Mouse (Mus musculus): ENCODE data around the gene Rhoj. TPM values are rescaled to one million over a fixed set of nuclear protein-coding genes. Genes with fewer than 3 reads are reported as not detected.

The Rhoj gene
- polyA plus RNA-seq, 1 experiment = 14.1 TPM

DNA sequence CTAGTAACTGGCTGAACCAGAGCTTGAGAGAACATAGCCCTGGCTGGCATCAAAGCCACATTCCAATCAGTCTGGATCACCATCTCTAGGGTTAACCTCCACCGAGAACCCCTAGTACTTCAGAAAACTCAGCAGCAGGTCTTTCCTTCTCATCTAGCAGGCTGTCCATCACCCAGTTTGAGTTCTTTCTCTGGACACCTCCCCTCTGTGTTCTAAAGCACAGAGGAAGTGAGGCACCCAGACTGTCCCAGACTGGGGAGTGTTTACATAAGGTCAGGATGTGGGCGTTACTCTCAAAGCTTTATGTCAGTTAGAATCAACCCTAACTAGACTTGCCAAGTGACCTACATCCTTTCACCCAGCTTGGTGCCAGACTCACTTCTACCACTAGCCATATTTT is 24.9 kb upstream of the Rhoj start:
- no peak overlapping the region for H3K4me3 ChIP-seq
- no peaks in the 10 kb centered on the region for H3K79me2 ChIP-seq (ENCODE audit: control insufficient read depth, insufficient read depth)
- no peaks in the 10 kb centered on the region for H3K27me3 ChIP-seq (ENCODE audit: control insufficient read depth, insufficient read depth, insufficient read length)
- H3K36me3 ChIP-seq (ENCODE audit: control insufficient read depth, insufficient read depth) = no peaks in the 10 kb centered on the region
- H3ac ChIP-seq (ENCODE audit: control insufficient read depth, insufficient read length) = no peak overlapping the region
- H3K4me2 ChIP-seq (ENCODE audit: low read depth) = peak overlapping the region; percentile 27
- TF ChIP-seq TCF12 (IDR thresholded peaks at IDR 0.05; ENCODE audit: insufficient read depth, poor library complexity, severe bottlenecking) (no peak), REST (IDR thresholded peaks at IDR 0.05; ENCODE audit: insufficient read depth, insufficient read length) (no peak), POLR2A (IDR thresholded peaks at IDR 0.05; ENCODE audit: insufficient read length, low read depth) (no peak), MYOG (IDR thresholded peaks at IDR 0.05; ENCODE audit: control insufficient read depth in 1 of 3, insufficient read depth in 1 of 3, insufficient read length in 2 of 3, low read depth in 2 of 3) (no peak), SRF (IDR thresholded peaks at IDR 0.05; ENCODE audit: control insufficient read depth, insufficient read length, low read depth) (no peak), TCF3 (IDR thresholded peaks at IDR 0.05; ENCODE audit: insufficient read length, low read depth) (no peak), MYOD1 (IDR thresholded peaks at IDR 0.05; ENCODE audit: control insufficient read depth in 1 of 3, insufficient read length in 2 of 3, low read depth in 2 of 3) (no peak), USF1 (IDR thresholded peaks at IDR 0.05; ENCODE audit: low read depth) (no peak), E2F4 (IDR thresholded peaks at IDR 0.05; ENCODE audit: insufficient read depth) (no peak), CEBPB (IDR thresholded peaks at IDR 0.05; ENCODE audit: insufficient read depth, poor library complexity, severe bottlenecking) (no peak), MAX (IDR thresholded peaks at IDR 0.05; ENCODE audit: low read depth) (no peak), POLR2AphosphoS2 (IDR thresholded peaks at IDR 0.05; ENCODE audit: insufficient read length, low read depth) (no peak)

DNA sequence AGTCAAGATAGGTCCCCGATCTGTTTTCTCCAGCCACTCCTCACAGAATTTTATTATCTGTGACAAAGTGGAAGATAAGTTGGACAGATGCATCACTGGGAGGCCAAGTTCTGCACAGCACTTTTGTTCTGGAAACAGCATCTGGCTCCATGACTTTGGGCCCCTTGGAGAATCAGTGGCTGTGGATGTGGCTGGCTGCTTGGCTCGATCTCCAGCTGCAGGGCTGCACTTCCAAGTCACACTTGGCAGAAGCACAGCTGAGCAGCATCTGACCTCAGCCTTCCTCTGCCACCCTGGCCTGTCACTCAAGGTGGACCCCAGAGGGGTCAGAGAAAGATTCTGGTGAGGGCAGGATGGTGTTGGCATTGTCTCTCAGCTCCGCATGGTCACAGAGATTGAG is 22.0 kb upstream of the Rhoj start:
- peak overlapping the region; percentile 30 for H3K4me2 ChIP-seq (ENCODE audit: low read depth)
- no peak overlapping the region for H3ac ChIP-seq (ENCODE audit: control insufficient read depth, insufficient read length)
- H3K36me3 ChIP-seq (ENCODE audit: control insufficient read depth, insufficient read depth) = no peaks in the 10 kb centered on the region
- no peaks in the 10 kb centered on the region for H3K27me3 ChIP-seq (ENCODE audit: control insufficient read depth, insufficient read depth, insufficient read length)
- no peak overlapping the region for H3K4me3 ChIP-seq
- no peaks in the 10 kb centered on the region for H3K79me2 ChIP-seq (ENCODE audit: control insufficient read depth, insufficient read depth)
- TF ChIP-seq CEBPB (IDR thresholded peaks at IDR 0.05; ENCODE audit: insufficient read depth, poor library complexity, severe bottlenecking) (no peak), MYOD1 (IDR thresholded peaks at IDR 0.05; ENCODE audit: control insufficient read depth in 1 of 3, insufficient read length in 2 of 3, low read depth in 2 of 3) (peak in 2 of 3 experiments; percentile 11 to 33), MYOG (IDR thresholded peaks at IDR 0.05; ENCODE audit: control insufficient read depth in 1 of 3, insufficient read depth in 1 of 3, insufficient read length in 2 of 3, low read depth in 2 of 3) (peak in 1 of 3 experiments; percentile 7)

DNA sequence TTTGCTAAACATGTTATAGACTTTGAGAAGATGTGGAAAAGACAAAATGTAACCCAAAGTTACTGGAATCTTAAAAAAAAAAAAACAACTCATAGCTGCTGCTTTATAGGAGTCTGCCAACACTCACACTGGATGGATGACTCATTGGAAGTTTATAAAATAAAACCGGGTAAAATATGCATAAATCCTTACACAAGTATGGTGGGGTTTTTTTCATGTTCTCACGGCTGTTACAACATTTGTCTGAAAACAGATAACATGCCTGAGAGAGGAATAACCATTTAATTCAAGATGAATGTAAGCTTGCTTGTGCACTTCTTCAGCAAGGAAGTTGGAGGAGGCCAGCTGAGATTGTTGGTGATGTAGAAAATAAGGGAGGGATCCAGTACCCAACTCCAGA is 17.6 kb upstream of the Rhoj start:
- no peaks in the 10 kb centered on the region for H3K27me3 ChIP-seq (ENCODE audit: control insufficient read depth, insufficient read depth, insufficient read length)
- no peak overlapping the region for H3ac ChIP-seq (ENCODE audit: control insufficient read depth, insufficient read length)
- H3K79me2 ChIP-seq (ENCODE audit: control insufficient read depth, insufficient read depth) = no peaks in the 10 kb centered on the region
- peak overlapping the region; percentile 7 for H3K4me2 ChIP-seq (ENCODE audit: low read depth)
- H3K36me3 ChIP-seq (ENCODE audit: control insufficient read depth, insufficient read depth) = no peaks in the 10 kb centered on the region
- no peak for TF ChIP-seq MYOD1 (IDR thresholded peaks at IDR 0.05; ENCODE audit: control insufficient read depth in 1 of 3, insufficient read length in 2 of 3, low read depth in 2 of 3)
- TF ChIP-seq USF1 (IDR thresholded peaks at IDR 0.05; ENCODE audit: low read depth) = no peak
- no peak for TF ChIP-seq POLR2AphosphoS2 (IDR thresholded peaks at IDR 0.05; ENCODE audit: insufficient read length, low read depth)
- no peak for TF ChIP-seq MAX (IDR thresholded peaks at IDR 0.05; ENCODE audit: low read depth)
- no peak for TF ChIP-seq TCF3 (IDR thresholded peaks at IDR 0.05; ENCODE audit: insufficient read length, low read depth)
- 0 out of 2 replicates have a peak, but pooled peaks have one; percentile 28 for TF ChIP-seq CEBPB (IDR thresholded peaks at IDR 0.05; ENCODE audit: insufficient read depth, poor library complexity, severe bottlenecking)
- H3K4me3 ChIP-seq = no peak overlapping the region

DNA sequence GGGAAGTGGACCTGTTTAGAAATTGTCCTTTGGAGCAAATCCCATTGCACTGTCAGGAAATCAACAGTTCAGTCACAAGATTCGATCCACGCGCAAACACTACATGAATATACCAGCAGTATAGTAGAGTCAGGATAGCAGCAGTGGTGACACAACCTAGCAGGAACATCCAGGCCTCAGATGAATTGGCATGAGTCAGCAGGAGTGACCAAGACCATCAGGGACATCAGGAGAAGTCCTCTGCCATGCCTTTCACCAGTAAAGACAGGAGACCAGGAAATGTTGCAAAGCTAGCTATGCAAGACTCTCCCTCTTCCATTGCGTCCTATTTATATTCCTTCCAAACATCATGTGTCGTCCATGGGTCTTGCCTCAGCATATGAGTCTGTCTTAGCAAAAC is 16.6 kb upstream of the Rhoj start:
- Histone ChIP-seq H3K27me3 (ENCODE audit: control insufficient read depth, insufficient read depth, insufficient read length) (no peaks in the 10 kb centered on the region), H3K4me3 (no peak overlapping the region), H3ac (ENCODE audit: control insufficient read depth, insufficient read length) (no peak overlapping the region), H3K36me3 (ENCODE audit: control insufficient read depth, insufficient read depth) (no peaks in the 10 kb centered on the region), H3K79me2 (ENCODE audit: control insufficient read depth, insufficient read depth) (no peaks in the 10 kb centered on the region), H3K4me2 (ENCODE audit: low read depth) (no peak overlapping the region)
- TF ChIP-seq SRF (IDR thresholded peaks at IDR 0.05; ENCODE audit: control insufficient read depth, insufficient read length, low read depth) (no peak), REST (IDR thresholded peaks at IDR 0.05; ENCODE audit: insufficient read depth, insufficient read length) (no peak), MAX (IDR thresholded peaks at IDR 0.05; ENCODE audit: low read depth) (no peak), E2F4 (IDR thresholded peaks at IDR 0.05; ENCODE audit: insufficient read depth) (no peak), MYOG (IDR thresholded peaks at IDR 0.05; ENCODE audit: control insufficient read depth in 1 of 3, insufficient read depth in 1 of 3, insufficient read length in 2 of 3, low read depth in 2 of 3) (no peak), MYOD1 (IDR thresholded peaks at IDR 0.05; ENCODE audit: control insufficient read depth in 1 of 3, insufficient read length in 2 of 3, low read depth in 2 of 3) (no peak), POLR2A (IDR thresholded peaks at IDR 0.05; ENCODE audit: insufficient read length, low read depth) (no peak), TCF3 (IDR thresholded peaks at IDR 0.05; ENCODE audit: insufficient read length, low read depth) (no peak), CEBPB (IDR thresholded peaks at IDR 0.05; ENCODE audit: insufficient read depth, poor library complexity, severe bottlenecking) (no peak), POLR2AphosphoS2 (IDR thresholded peaks at IDR 0.05; ENCODE audit: insufficient read length, low read depth) (no peak), TCF12 (IDR thresholded peaks at IDR 0.05; ENCODE audit: insufficient read depth, poor library complexity, severe bottlenecking) (no peak), USF1 (IDR thresholded peaks at IDR 0.05; ENCODE audit: low read depth) (no peak)

DNA sequence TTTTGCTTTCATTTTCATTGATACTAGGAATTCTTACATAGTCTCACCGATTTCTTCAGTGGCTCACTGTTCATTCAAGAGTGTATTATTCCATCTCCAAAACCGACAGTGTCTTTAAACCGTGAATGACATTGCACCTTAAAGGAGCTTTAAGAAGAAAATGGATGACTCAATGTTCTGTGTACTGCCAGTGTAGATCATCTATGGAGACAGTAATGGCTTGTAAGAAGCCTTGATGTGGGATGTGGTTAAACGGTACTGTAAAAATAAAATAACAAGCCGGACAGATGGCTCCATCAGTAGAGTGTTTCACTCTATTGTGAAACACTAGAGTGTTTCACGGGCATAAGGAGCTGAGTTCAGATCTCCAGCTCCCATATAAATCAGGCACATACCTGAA is 15.2 kb upstream of the Rhoj start:
- Histone ChIP-seq H3K27me3 (ENCODE audit: control insufficient read depth, insufficient read depth, insufficient read length) (no peaks in the 10 kb centered on the region), H3K79me2 (ENCODE audit: control insufficient read depth, insufficient read depth) (no peaks in the 10 kb centered on the region)

More for the DNA sequence above, 15.2 kb upstream of the Rhoj start:
- no peaks in the 10 kb centered on the region for H3K36me3 ChIP-seq (ENCODE audit: control insufficient read depth, insufficient read depth)
- TF ChIP-seq MAX (IDR thresholded peaks at IDR 0.05; ENCODE audit: low read depth) (no peak), CEBPB (IDR thresholded peaks at IDR 0.05; ENCODE audit: insufficient read depth, poor library complexity, severe bottlenecking) (peak; percentile 64)
- H3K4me3 ChIP-seq = no peak overlapping the region
- no peak overlapping the region for H3ac ChIP-seq (ENCODE audit: control insufficient read depth, insufficient read length)
- H3K4me2 ChIP-seq (ENCODE audit: low read depth) = no peak overlapping the region
